Mouse (Mus musculus) layer of hippocampus, postnatal 10 days (tissue): Measurements from ENCODE around the gene Cfap43. TPM values are rescaled to one million over a fixed set of nuclear protein-coding genes. Genes with fewer than 3 reads are reported as not detected.

Experiments
- DNase-seq, 2 experiments: peaks; one replicate each; pipeline ENCODE4 v3.0.0; 2021; ENCODE audit warnings: low spot score in 2 of 2
- microRNA-seq, 2 experiments: library from miRNA; unstranded; fragments of <30 nt; microRNA quantifications; one replicate each; pipeline ENCODE4 v1.2.0; 2021
- total RNA-seq, 2 experiments: library from RNA; stranded (reverse); gene quantifications; 2 replicates each; pipeline ENCODE4 v1.2.3; 2021

Gene Cfap43
- total RNA-seq, 2 experiments from 2014 or later, result 2.1 to 4.0 TPM

GRCm38 (mm10) chr19:47716144-47716543 lies 202.9 kb downstream of the Cfap43 start:
- DNase-seq, result no peak

- DNase-seq, result peak in 1 of 2 experiments; percentile 10
These were observed 205.6 kb downstream of the Cfap43 start for GRCm38 (mm10) chr19:47713457-47713856.

- DNase-seq, result peak; percentile 19 to 27
These were observed 208.7 kb downstream of the Cfap43 start for GRCm38 (mm10) chr19:47710376-47710775.

GRCm38 (mm10) chr19:47705772-47706309 lies 213.2 kb downstream of the Cfap43 start:
- DNase-seq, result no peak

GRCm38 (mm10) chr19:47705080-47705771 lies 213.9 kb downstream of the Cfap43 start:
- no peak for DNase-seq

- no peak for DNase-seq
These were observed 218.6 kb downstream of the Cfap43 start for GRCm38 (mm10) chr19:47700509-47700908.

- DNase-seq, result no peak
These were observed 219.3 kb downstream of the Cfap43 start for GRCm38 (mm10) chr19:47699743-47700142.

GRCm38 (mm10) chr19:47698266-47698665 lies 220.8 kb downstream of the Cfap43 start:
- DNase-seq, result no peak

- no peak for DNase-seq
These were observed 222.0 kb downstream of the Cfap43 start for GRCm38 (mm10) chr19:47697067-47697466.

- no peak for DNase-seq
These were observed 222.7 kb downstream of the Cfap43 start for GRCm38 (mm10) chr19:47696411-47696810.

- no peak for DNase-seq
These were observed 223.4 kb downstream of the Cfap43 start for GRCm38 (mm10) chr19:47695725-47696124.

GRCm38 (mm10) chr19:47691994-47692393 lies 227.1 kb downstream of the Cfap43 start, which contains the start of gene Col17a1:
Gene Col17a1, minus strand, starts transcription at chr19:47692094.
- DNase-seq, result no peak

GRCm38 (mm10) chr19:47689592-47689991 lies 229.5 kb downstream of the Cfap43 start:
- DNase-seq, result no peak

Small RNA genes within 50 kb of the gene (microRNA-seq; reads per million reads assigned to microRNA genes)
- 0 reads per million in 2 experiments for gene Gm22240
- gene Mir8090, result 0 reads per million in 2 experiments

Other genes starting within 250 kb of the Cfap43 start
- gene Col17a1, start 227.2 kb downstream of the Cfap43 start, total RNA-seq, result under 1 TPM; 0.16 to 0.25 TPM
- gene Sfr1, start 187.6 kb downstream of the Cfap43 start, total RNA-seq, result 100 to 1,000 TPM; 102 to 115 TPM
- gene Gsto1, start 64.3 kb downstream of the Cfap43 start, total RNA-seq, result 10 to 100 TPM; 72.4 to 74.9 TPM
- gene Gsto2, start 53.8 kb downstream of the Cfap43 start, total RNA-seq, result 1 to 10 TPM; 1.3 to 1.4 TPM
- 1 to 10 TPM; 2.5 to 2.6 TPM for gene Itprip, start within 50 bp of the Cfap43 start, total RNA-seq
- gene Cfap58, start 18.4 kb upstream of the Cfap43 start, total RNA-seq, result under 1 TPM; 0.60 to 0.98 TPM